Mouse (Mus musculus): Measurements from ENCODE around the gene Sh2d3c. TPM values are rescaled to one million over a fixed set of nuclear protein-coding genes. Genes with fewer than 3 reads are reported as not detected.
A peak's percentile ranks its signal among the peaks of the same experiment; 100 is the strongest.

Gene Sh2d3c
- polyA plus RNA-seq, 1 experiment: not detected

DNA sequence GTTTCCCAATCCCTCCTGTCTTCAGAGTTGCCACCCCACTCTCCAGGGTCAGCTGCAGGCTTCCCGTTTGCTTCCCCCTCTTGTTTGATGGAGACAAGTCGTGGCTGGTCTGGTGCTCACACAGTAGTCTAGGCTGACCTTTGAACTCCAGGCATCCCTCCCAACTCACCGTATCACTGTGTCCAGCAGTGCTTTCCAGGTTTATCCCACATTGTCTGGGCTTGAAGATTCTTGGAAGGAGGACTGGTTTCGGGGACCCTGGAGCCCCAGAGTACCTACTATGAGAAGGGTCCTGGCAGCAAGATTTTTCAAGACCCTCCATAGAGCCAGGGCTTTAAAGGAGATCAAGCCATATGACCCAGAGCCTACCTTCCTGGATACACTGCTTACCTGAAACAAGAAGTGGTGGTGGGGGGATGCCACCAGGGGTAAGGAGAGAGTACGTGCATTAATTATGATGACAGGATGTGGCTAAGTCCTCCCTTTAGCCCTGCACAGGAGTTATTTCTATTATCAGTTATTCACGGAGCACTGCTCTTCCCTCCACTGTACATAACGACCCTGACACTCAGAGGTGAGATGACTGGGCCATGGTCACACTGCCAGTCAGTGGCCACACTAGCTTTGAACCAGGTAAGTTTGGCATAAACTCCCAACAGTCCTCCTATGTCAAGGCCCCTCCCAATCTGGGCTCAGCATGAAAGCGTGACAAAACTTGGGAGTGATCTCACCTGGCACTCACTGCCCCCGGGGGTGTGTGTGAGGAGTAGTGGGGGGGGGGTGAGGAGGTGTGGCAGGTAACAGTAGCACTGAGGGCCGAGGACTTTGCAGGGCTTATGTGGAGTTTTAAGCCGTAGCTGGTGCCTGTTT lies 6.5 kb upstream of the Sh2d3c start:
- H3K4me1 ChIP-seq (ENCODE audit: control insufficient read depth, insufficient read depth, low read length): peaks cover 20% of the 10 kb centered on the region
- TF ChIP-seq CTCF (IDR thresholded peaks at IDR 0.05; ENCODE audit: insufficient read depth, low read depth, low read length) (no peak), POLR2A (IDR thresholded peaks at IDR 0.05; ENCODE audit: insufficient read depth, low read depth, low read length) (no peak)
- WGBS: 65% methylated on average over 11 of the region's 11 CpGs
- peak overlapping the region; percentile 97 for H3K27ac ChIP-seq (ENCODE audit: insufficient read depth, low read depth, low read length)
- no peak overlapping the region for H3K4me3 ChIP-seq (ENCODE audit: insufficient read depth, low read depth, low read length)

DNA sequence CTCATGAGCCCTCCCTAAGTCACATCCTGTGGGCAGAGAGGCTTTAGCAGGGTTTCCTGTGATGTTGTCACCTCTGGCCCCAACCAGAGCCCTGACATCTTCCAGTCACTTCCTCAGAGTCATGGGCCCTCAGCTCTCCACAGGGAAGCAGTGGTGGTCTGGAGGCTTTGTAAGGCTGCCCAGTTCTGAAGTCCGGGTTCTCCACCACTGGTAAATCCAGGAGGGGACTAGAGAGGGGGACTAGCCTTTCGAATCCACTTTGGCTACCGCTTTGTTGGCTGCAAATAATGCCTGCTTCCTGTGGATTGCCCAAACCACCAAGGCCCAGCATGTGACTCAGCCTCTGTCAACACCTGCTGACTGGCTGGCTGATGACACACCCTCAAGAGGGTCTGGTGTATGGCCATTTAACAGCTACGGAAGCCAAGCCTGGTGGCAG lies 5.8 kb upstream of the Sh2d3c start:
- peaks cover 20% of the 10 kb centered on the region for H3K4me1 ChIP-seq (ENCODE audit: control insufficient read depth, insufficient read depth, low read length)
- 82% methylated on average over 4 of the region's 4 CpGs for WGBS
- H3K27ac ChIP-seq (ENCODE audit: insufficient read depth, low read depth, low read length): no peak overlapping the region
- H3K4me3 ChIP-seq (ENCODE audit: insufficient read depth, low read depth, low read length): no peak overlapping the region
- no peak for TF ChIP-seq CTCF (IDR thresholded peaks at IDR 0.05; ENCODE audit: insufficient read depth, low read depth, low read length)
- TF ChIP-seq POLR2A (IDR thresholded peaks at IDR 0.05; ENCODE audit: insufficient read depth, low read depth, low read length): no peak

DNA sequence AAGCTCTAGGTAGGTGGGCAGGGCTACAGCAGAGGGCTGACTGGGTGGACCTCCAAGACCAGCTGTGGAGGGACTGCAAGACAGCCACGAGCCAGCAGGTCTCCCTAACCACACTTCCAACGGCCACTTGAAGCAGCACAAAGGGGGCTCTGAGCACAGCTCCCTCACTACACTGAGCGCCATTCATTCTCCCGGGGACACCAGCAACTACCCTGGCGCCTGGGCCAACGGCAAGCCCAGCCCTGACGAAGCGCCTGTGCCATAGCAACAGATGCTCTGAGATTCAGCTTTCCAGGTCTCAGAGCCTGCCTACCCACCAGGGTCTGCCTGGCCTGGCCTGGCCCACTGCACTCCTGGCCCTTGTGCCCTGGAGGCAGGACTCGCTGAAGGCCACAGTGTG lies 2.1 kb upstream of the Sh2d3c start:
- Histone ChIP-seq H3K27ac (ENCODE audit: insufficient read depth, low read depth, low read length) (no peak overlapping the region), H3K4me1 (ENCODE audit: control insufficient read depth, insufficient read depth, low read length) (peaks cover 21% of the 10 kb centered on the region), H3K4me3 (ENCODE audit: insufficient read depth, low read depth, low read length) (no peak overlapping the region)
- WGBS: 46% methylated on average over 9 of the region's 9 CpGs
- TF ChIP-seq POLR2A (IDR thresholded peaks at IDR 0.05; ENCODE audit: insufficient read depth, low read depth, low read length) (no peak), CTCF (IDR thresholded peaks at IDR 0.05; ENCODE audit: insufficient read depth, low read depth, low read length) (no peak)

DNA sequence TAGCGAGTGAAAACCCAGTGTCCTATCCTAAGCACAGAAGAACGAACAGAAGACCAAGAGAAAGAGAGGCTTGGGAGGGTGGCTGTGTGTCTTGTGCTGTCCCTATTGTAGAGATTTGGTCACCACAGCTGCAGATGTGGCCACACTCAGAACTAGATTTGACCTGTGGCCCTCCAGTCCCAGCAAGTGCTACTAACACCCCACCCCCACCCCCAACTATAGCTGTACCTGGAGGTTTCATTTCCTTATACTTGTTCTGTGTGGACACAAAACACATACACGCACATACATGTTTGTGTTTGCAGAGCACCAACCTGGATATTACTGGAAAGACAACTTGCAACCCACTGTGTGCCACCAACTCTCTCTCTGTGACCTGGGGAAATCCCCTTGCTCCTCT lies 802 bp upstream of the Sh2d3c start:
- Histone ChIP-seq H3K27ac (ENCODE audit: insufficient read depth, low read depth, low read length) (no peak overlapping the region), H3K4me1 (ENCODE audit: control insufficient read depth, insufficient read depth, low read length) (peaks cover 11% of the 10 kb centered on the region; the same call in 1 of the 2 replicates), H3K4me3 (ENCODE audit: insufficient read depth, low read depth, low read length) (no peak overlapping the region)
- 98% methylated on average over 3 of the region's 3 CpGs for WGBS
- TF ChIP-seq CTCF (IDR thresholded peaks at IDR 0.05; ENCODE audit: insufficient read depth, low read depth, low read length) (no peak), POLR2A (IDR thresholded peaks at IDR 0.05; ENCODE audit: insufficient read depth, low read depth, low read length) (no peak)

DNA sequence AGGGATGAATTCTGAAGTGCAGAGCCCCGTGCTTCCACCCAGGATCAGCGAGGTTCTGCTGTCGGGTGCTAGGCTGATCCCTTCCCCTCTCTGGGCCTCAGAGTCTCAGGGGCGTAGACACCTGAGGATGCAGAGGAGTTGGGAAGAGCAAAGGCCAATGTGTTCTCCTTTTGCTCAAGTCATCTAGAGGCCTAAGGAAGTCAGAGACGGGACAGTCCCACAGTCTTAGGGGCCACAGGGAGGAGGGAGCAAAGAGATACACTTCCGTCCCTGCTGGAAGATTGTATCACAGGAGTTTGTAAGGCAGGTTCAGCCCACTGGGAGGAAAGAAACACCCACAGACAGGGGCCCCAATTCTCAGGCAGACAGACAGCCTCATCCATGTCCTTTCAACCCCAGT lies 1.2 kb downstream of the Sh2d3c start:
- H3K27ac ChIP-seq (ENCODE audit: insufficient read depth, low read depth, low read length): no peak overlapping the region
- WGBS: 70% methylated on average over 6 of the region's 6 CpGs
- peaks cover 11% of the 10 kb centered on the region; the same call in 1 of the 2 replicates for H3K4me1 ChIP-seq (ENCODE audit: control insufficient read depth, insufficient read depth, low read length)
- no peak overlapping the region for H3K4me3 ChIP-seq (ENCODE audit: insufficient read depth, low read depth, low read length)
- TF ChIP-seq POLR2A (IDR thresholded peaks at IDR 0.05; ENCODE audit: insufficient read depth, low read depth, low read length) (no peak), CTCF (IDR thresholded peaks at IDR 0.05; ENCODE audit: insufficient read depth, low read depth, low read length) (no peak)

DNA sequence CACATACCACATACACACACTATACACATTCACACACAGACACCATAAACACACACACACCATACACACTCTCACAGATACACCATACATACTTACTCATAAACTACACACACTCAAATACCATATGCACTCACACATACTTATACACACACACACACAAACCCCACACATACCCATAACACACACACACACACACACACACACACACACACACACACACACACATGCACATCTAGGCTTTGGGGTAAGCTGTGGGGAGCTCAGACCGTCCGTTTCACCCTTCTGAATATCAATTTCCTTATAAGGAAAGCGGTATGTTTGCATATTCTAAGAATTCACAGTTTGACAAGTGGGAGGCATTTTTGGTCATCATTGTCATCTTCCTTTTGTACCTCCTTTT lies 1.7 kb downstream of the Sh2d3c start:
- Histone ChIP-seq H3K4me1 (ENCODE audit: control insufficient read depth, insufficient read depth, low read length) (peaks cover 13% of the 10 kb centered on the region; the same call in 1 of the 2 replicates), H3K27ac (ENCODE audit: insufficient read depth, low read depth, low read length) (no peak overlapping the region), H3K4me3 (ENCODE audit: insufficient read depth, low read depth, low read length) (no peak overlapping the region)
- TF ChIP-seq POLR2A (IDR thresholded peaks at IDR 0.05; ENCODE audit: insufficient read depth, low read depth, low read length) (no peak), CTCF (IDR thresholded peaks at IDR 0.05; ENCODE audit: insufficient read depth, low read depth, low read length) (no peak)
- 78% methylated on average over 3 of the region's 3 CpGs for WGBS

DNA sequence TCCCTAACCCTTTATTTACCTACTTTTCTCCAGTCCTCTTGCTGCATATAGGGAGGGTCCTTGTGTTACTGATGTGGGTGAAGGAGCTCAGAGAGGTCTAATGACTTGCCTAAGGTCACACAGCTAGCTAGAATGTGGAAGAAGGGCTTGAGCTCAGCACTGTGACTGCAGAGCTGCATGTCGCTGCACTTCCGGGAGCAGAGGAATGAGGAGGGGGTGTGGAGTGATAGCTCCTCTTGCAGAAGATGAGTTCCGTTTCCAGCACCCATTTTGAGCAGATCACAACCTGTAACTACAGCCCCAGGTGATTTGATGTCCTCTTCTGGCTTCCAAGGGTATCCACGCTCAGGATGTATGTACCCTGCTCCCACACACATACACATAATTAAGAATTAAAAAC lies 3.3 kb downstream of the Sh2d3c start:
- peaks cover 11% of the 10 kb centered on the region; the same call in 1 of the 2 replicates for H3K4me1 ChIP-seq (ENCODE audit: control insufficient read depth, insufficient read depth, low read length)
- TF ChIP-seq POLR2A (IDR thresholded peaks at IDR 0.05; ENCODE audit: insufficient read depth, low read depth, low read length) (no peak), CTCF (IDR thresholded peaks at IDR 0.05; ENCODE audit: insufficient read depth, low read depth, low read length) (no peak)
- WGBS: 88% methylated on average over 4 of the region's 4 CpGs
- H3K27ac ChIP-seq (ENCODE audit: insufficient read depth, low read depth, low read length): no peak overlapping the region
- no peak overlapping the region for H3K4me3 ChIP-seq (ENCODE audit: insufficient read depth, low read depth, low read length)

DNA sequence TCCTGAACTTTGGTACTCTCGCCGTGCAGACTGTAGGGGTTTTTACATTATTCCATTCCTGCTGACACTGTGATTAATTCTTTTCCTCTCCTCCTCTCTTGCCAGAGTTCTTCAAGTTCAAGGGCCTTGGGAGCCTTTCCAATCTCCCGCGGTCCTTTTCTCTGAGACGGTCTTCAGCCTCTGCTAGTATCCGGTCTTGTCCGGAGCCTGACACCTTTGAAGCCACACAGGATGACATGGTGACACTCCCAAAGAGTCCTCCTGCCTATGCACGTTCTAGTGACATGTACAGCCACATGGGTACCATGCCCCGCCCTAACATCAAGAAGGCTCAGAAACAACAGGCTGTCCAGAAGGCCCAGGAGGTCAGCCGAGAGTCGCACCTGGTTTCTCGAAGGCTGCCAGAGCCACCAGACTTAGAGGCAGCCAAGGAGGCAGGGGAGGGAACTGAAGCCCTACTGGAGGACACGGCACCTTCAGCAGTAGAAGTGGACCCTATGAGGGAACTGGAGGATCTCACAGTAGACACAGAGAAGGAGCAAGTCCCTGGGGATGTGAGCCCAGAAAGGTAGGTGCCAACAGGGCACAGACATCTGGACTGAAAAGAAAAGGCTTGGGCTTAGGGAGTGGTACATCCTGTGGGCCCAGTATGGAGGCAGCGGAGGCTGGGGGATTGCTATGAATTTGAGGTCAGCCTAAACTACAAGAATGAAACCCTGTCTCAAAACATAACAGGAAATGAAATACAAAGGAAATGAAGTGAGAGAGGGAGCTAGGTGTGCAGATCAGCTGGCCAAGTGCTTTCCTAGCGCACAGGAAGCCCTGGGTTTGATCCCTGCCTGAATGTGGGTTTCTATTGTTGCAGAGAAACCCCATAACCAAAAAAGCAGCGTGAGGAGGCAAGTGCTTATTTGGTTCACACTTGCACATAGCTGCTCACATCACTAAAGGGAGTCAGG lies 4.3 kb downstream of the Sh2d3c start:
- WGBS: 82% methylated on average over 16 of the region's 16 CpGs
- H3K4me1 ChIP-seq (ENCODE audit: control insufficient read depth, insufficient read depth, low read length): peaks cover 11% of the 10 kb centered on the region; the same call in 1 of the 2 replicates
- no peak overlapping the region for H3K4me3 ChIP-seq (ENCODE audit: insufficient read depth, low read depth, low read length)
- TF ChIP-seq POLR2A (IDR thresholded peaks at IDR 0.05; ENCODE audit: insufficient read depth, low read depth, low read length): no peak
- TF ChIP-seq CTCF (IDR thresholded peaks at IDR 0.05; ENCODE audit: insufficient read depth, low read depth, low read length): no peak
- H3K27ac ChIP-seq (ENCODE audit: insufficient read depth, low read depth, low read length): no peak overlapping the region

All from olfactory bulb, adult 2 months (tissue).